Mouse (Mus musculus): ENCODE results near the gene Palm2.

Palm2 gene

GRCm38 (mm10) chr4:57513241-57513933 lies 79.3 kb downstream of the Palm2 start:
- no peak for DNase-seq (ENCODE audit: low spot score)

DNA sequence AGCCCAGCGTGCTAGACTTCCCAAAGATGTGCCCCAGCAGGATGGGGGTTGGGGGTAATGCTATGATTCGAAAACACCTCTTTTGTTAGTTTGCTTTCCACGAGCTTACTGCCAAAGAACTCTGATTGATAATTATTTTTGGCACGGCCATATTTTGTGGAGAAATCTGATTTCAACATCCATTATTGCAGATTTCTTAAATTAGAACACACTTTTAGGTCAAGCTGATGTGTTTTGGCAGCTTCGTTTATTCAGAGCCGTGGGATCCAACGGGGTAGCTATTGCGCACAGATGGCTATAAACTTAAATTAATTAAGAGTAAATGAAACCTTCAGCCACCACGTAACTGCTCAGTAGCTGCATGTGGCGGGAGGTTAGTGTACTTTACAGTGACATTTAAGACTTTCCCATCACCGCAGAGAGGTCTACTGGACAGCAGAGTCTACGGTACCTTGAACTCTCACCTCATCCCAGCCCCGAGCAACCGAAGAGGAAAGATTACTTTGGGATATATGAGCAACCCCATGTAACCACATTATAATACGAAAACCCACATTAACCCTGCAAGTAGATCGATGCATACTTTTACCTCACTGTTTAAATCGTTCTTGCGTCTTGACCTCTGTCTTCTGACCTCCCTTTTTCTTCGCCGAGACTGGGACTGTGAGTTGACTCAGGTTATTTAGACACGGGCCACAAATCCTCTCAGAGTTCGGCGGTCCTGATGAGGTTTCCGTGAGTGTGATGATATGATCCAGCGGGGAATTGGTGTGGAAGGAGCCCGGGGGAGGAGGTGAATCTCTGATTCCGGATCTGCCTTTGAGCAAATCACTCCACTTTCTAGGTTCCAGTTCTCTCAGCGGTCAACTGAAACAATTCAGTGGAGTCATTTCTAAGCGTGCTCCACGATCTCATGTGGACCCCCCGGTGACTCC lies 80.2 kb downstream of the Palm2 start:
- no peak for DNase-seq (ENCODE audit: low spot score)

- DNase-seq (ENCODE audit: low spot score), result no peak
Observed at GRCm38 (mm10) chr4:57515356-57515755, 81.3 kb downstream of the Palm2 start.

DNA sequence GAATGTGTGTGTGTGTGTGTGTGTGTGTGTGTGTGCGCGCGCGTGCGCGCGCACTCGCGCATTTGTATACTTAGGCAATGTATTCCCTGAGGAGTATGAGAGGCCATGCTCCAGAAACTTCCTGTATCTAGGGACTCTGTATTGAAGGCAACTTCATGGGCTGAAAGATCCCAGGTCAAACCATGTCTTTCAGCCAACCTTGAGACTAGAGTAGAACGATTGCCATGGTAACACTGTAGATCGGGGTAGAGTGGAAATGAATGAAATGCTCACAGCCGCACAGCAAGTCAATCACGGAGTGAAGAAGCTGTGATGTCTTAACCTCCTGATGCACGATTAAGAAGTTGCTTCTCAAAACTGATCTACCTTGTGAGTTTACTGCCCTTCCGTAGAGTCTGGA lies 89.4 kb downstream of the Palm2 start:
- DNase-seq (ENCODE audit: low spot score), result no peak

- no peak for DNase-seq (ENCODE audit: low spot score)
Observed at GRCm38 (mm10) chr4:57524461-57524860, 90.4 kb downstream of the Palm2 start.

- DNase-seq (ENCODE audit: low spot score), result no peak
Observed at GRCm38 (mm10) chr4:57525221-57526011, 91.4 kb downstream of the Palm2 start.

DNA sequence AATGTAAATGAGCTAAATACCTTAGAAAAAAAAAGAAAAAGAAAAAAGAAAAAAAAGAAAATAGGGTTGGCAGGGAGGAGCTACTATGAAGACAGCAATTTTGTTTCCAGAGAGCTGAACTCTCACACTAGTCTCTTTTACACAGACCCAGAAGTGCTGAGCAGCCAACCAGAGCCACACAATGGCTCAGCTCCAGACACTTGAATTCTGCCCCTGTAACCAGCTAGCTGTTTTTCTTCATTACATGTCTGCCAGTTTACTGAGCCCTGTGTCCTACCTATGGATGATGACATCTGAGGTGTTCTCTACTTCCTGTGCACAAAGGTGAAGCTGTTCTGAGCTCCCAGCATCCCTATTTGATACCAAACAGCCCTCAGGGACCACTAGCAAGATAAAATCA lies 94.2 kb downstream of the Palm2 start:
- no peak for DNase-seq (ENCODE audit: low spot score)

- DNase-seq (ENCODE audit: low spot score), result no peak
Observed at GRCm38 (mm10) chr4:57533686-57534085, 99.6 kb downstream of the Palm2 start.

- DNase-seq (ENCODE audit: low spot score), result peak; percentile 5
Observed at GRCm38 (mm10) chr4:57534232-57534631, 100.2 kb downstream of the Palm2 start.

DNA sequence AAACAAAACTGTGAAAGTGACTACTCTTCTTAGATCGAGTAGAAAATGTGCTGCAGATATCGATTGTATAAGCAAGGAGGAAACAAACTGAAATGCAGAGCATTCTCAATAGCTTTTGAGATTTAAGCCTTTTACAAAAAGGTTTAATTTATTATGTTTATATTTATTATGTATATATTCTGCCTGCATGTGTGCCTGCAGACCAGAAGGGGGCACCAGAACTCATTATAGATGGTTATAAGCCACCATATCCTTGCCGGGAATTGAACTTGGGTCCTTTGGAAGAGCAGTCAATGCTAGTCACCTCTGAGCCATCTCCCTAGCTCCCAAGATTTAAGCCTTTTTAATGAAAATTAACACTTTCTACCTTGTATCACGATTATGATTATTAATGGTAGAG lies 101.0 kb downstream of the Palm2 start:
- no peak for DNase-seq (ENCODE audit: low spot score)

DNA sequence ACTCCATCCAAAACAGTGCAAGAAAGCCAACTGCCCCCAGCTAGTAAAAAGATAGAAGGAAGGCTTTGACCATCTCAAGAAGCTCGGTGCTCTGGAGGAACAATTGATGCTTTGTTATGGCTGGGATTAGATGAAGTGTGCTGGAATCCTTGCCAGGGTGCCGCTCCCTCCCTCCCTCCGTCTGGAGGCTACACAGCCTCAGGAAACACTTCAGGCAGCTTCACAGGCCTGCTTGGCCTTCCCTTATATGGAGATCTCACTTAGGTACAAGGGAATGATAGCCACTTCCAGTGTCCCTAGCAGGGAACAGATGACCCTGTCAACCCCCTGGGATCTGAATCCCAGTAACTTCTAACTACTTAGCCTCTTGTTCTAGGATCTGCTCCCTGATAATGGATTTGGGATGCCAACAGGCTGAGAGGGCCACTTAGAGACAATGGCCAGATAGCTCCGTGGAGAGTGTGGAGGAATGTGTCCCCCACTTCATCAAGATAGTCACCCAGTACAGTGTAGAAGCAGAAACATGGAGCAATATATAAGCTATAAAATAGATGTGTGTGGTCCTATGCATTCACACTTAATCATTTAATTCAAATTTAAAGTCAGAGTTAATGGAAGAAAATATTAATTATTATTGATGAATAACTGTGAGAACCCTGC lies 104.1 kb downstream of the Palm2 start:
- peak; percentile 9 for DNase-seq (ENCODE audit: low spot score)

DNA sequence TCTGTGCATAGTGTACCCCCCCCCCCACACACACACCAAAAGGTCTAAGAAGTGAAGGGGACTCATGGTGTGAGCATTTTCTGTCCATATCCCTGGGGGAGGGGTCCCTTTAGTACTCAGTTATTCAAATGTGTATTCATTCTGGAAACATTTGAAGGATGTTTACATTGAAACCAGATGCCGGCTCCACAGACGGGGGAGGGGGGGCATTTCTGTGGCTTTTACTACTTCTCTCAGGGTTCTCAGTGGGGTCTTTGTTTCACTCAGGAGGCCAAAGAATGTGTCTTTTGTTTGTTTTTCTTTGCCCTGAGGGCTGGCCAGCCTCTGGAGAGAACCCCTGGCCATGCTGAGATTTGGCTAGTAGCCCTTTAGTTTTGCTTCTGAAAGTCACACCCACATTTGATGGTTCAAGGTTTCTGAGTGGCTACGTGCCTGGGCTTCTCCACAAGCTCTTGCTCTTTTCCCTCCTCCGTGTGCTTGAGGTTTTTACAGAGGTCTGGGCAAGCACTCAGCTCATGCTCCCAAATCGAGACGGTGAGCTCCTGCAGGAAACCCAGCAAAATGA lies 109.7 kb downstream of the Palm2 start:
- DNase-seq (ENCODE audit: low spot score), result no peak

DNA sequence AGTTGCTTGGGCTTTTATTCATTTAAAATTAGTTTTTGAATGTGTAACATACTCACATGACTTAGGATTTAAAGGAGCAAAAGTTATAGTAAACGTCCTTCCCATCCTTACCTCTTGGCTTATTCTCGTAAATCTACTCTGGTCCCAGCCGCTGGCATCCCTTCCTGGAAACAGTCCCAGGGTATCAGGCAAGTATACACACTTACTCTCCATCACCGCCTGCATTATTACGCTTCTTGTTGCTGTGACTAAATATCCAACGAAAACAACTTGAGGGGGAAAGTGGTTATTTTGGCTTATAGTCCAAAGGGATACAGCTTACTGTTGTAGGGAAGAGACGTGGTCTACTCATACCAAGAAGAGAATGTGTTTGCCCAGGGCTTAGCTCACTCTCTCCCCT lies 113.7 kb downstream of the Palm2 start:
- no peak for DNase-seq (ENCODE audit: low spot score)

- no peak for DNase-seq (ENCODE audit: low spot score)
Observed at GRCm38 (mm10) chr4:57550216-57550615, 116.2 kb downstream of the Palm2 start.

- no peak for DNase-seq (ENCODE audit: low spot score)
Observed at GRCm38 (mm10) chr4:57557102-57557501, 123.1 kb downstream of the Palm2 start.

GRCm38 (mm10) chr4:57559438-57559837 lies 125.4 kb downstream of the Palm2 start:
- no peak for DNase-seq (ENCODE audit: low spot score)

- no peak for DNase-seq (ENCODE audit: low spot score)
Observed at GRCm38 (mm10) chr4:57560010-57560409, 126.0 kb downstream of the Palm2 start.

- no peak for DNase-seq (ENCODE audit: low spot score)
Observed at GRCm38 (mm10) chr4:57561055-57561454, 127.0 kb downstream of the Palm2 start.

DNA sequence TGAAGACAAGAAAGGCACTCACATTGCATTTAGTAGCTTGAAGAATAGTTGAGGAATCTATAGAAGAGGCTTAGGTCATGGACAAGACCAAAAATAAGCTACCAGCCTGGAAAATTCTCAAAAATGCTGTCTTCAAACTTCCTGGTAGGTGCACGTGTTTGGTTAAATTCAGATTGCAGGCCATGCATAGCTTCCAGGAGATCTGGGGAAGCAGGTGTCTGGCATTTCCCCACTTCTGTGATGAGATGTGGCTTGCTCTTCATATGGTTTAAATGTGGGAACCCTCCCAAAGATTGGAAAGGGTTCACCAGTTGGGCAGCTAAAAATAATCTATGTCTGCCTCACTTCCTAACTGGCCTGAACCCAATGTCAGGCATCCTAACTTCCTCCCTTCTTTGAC lies 131.2 kb downstream of the Palm2 start:
- no peak for DNase-seq (ENCODE audit: low spot score)

DNA sequence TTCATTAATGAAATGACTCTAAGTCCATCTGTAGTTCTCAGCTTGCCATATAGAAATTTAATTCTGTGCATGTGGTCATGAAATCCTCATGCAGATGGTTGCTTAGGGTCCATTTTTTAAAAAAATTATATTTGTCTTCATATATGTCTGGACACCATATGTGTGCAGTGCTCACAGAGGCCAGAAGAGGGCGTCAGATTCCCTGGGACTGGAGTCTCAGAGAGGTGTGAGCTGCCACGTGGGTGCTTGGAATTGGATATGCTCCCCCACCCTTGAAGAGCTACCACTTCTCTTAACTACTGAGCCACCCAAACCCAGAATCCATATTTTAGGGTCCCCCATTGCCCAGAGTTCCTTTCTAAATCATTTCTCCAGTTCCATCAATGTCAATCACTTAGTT lies 131.8 kb downstream of the Palm2 start:
- DNase-seq (ENCODE audit: low spot score), result no peak

GRCm38 (mm10) chr4:57567666-57568206 lies 133.7 kb downstream of the Palm2 start, which contains the start of gene Pakap:
TSS of gene Pakap (plus strand) at chr4:57568179.
- DNase-seq (ENCODE audit: low spot score), result peak; percentile 49
